Mouse (Mus musculus) urinary bladder, postnatal 14 days (tissue): Measurements from ENCODE around the gene Enkur.
"Not testable (repeated sequence)": the region's sequence is repeated elsewhere in the genome, so short reads cannot be mapped to it uniquely, and the experiment has no call there.

Experiments
- DNase-seq: peaks from one replicate; pipeline ENCODE4 v3.0.0; 2021; ENCODE audit warnings: low spot score

Enkur gene

GRCm38 (mm10) chr2:21204912-21205830 lies at the start of gene Enkur, which contains the start of gene Thnsl1:
Gene Enkur, minus strand, starts transcription at chr2:21205365.
Gene Thnsl1, plus strand, starts transcription at chr2:21205724.
- peak; percentile 98 for DNase-seq

DNA sequence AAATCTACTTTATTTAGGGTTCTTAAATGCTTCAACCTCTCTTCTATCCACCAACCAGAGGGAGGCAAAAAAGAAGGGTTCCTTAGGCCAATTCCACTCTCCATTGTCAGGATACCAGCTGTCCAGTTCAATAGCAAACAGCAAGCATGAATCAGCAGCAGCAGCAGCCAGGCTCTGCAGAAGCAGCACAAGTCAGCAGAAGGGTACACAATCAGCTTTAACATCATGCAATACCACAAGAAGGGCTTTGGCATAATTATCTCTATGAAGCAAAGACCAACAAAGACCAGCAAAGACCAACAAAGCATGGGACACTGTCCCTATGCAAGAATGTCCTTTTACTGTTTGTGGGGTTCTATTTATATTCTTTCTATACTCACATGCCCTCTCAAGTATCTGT lies 49.1 kb upstream of the Enkur start:
- no peak for DNase-seq

DNA sequence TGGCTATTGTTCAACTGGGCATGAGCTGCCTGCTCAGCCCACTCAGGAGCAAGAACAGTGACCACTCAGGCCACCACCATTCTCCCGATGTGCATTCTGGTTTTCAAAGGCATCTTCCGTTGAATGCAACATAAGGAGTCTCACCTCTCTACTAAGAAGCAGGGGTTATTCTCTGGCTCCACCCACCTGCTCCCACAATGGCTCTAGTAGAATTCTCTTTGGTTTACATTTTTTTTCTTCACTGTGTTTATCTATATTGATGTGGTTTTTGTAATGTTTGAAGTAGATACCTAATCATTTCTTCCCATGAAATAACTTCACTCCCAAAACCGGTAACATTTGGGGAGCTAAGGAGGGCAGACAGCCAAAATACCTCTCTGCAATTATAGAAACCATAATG lies 48.5 kb upstream of the Enkur start:
- DNase-seq, result no peak

- no peak for DNase-seq
Measured at GRCm38 (mm10) chr2:21245477-21246102, 40.4 kb upstream of the Enkur start.

- DNase-seq, result no peak
Measured at GRCm38 (mm10) chr2:21244986-21245385, 39.8 kb upstream of the Enkur start.

- DNase-seq, result not testable (repeated sequence)
Measured at GRCm38 (mm10) chr2:21244104-21244503, 38.9 kb upstream of the Enkur start.

DNA sequence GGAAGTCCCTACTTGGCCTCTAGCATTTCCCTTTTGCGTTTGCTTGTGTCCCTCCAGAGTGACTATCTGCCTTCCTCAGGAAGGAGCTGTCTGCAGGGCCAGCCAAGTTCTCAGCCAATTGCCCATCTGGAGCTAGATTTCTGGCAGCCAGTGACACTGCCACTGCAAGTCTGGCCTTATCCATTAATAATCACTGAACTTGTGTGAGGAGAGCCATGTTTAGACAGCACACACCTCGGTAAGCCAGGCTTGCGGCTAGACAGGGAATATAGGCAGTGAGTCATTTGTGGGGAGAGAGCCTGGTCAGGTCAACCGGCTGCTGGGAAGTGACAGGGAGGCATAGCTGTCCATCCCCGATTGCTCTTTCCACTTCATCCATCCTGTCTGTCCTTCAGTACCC lies 31.7 kb upstream of the Enkur start:
- DNase-seq, result peak; percentile 22

GRCm38 (mm10) chr2:21235844-21236386 lies 30.8 kb upstream of the Enkur start:
- DNase-seq, result no peak

DNA sequence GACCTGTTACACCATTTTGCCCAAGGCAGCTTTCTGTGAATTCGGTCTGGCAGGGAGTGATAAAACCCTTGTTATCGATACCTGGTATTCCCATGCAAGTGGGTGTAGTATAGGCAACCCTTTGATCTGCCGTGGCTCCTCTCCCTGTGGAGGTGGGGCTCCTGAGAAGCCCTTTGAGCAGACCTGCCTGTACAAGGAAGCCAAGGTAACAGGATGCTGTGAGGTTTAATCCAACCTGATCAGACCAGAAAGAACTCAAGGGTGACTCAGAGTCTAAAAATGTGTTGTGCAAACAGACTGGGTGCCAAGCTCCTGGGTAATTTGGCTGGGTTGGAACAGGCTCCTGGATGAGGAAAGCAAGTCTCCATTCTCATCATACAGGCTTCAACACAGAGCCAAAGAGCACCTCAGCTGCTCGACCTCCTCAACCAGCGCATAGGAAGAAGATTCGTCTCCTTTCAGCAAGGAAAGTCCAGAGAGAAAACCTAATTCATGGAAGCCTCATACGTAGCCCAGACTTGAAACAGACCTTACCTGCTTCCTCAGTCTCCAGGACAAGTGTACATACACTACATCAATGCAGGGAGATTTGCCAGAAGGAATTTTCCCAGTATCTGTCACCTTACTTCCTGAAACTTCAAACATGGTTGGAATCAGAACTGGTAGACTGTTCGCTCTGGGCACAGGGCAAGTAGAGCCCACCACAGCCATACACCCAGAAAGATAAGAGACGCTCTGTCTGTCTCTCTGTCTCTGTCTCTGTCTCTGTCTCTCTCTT lies 29.9 kb upstream of the Enkur start:
- DNase-seq, result peak; percentile 69

DNA sequence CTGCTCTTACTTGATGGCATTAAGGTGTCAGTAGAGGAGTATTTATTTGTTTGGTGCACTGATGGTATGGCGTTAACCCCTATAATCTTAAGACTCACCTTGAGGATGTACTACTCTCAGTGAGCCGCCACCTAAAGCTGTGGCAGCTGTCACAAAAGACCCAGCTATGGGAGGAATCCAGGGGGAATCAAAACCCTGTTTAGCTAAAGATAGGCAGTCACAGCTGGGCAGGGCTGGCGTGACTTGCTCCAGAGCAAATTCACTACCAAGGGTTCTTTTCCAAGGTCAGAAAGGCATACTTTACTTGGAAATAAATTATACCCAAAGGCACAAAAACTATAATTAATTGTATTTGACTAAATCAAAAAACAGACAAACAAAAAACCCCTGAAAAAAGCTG lies 26.0 kb upstream of the Enkur start:
- DNase-seq, result no peak

DNA sequence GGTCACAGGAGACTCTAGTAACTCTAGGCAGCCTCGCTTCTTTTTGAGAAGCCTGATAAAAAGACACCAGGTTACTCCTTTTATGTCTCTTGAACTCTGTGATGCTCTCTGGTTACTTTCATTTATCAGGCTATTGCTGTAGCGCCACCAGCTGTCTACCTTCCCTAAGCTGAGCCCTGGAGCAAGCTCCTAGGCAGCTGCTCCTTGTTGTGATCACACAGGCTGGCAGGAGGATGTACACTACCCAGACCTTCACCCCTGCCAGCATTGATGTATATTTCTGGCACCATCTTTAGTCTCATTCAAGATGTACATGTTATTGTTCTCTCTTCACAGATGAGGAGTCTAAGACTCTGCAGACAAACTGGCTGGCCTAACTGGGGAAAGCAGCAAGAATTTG lies 25.1 kb upstream of the Enkur start:
- no peak for DNase-seq

GRCm38 (mm10) chr2:21222453-21223384 lies 17.6 kb upstream of the Enkur start:
- no peak for DNase-seq

DNA sequence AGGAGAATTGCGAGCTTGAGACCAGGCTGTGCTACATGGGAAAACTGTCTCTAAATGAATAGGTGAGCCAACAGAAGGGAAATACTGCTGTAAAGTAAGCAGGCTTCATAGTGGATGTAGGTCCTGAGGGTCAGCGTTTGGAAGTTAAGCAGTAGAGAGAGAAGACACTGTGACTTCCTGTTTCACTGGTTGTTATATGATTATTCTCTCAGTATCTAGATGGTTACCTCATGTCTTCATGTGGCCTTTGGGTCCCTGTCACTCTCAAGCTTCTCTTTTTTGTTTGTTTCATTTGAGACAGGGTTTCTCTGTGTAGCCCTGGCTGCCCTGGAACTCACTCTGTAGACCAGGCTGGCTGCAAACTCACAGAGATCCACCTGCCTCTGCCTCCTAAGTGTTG lies 10.1 kb upstream of the Enkur start:
- no peak for DNase-seq

- no peak for DNase-seq
Measured at GRCm38 (mm10) chr2:21214322-21214721, 9.2 kb upstream of the Enkur start.

DNA sequence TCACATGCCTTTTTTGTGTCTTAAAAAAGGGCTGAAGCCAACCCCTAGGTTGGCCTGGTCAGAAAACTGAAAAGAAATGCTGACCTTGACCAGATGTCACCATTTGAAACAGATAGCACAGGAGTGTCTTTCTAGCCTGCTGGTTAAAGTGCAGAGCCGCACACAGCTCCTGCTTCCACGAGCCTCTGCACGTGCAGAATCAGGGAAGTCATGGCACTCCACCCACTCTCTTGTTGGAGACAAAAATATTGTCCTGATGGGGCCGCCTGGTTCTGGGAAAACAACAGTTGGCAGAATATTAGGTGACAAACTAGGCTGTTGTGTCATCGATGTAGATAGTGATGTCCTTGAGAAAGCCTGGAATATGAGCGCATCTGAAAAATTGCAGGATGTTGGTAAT lies 6.2 kb upstream of the Enkur start:
- DNase-seq, result no peak

GRCm38 (mm10) chr2:21206278-21206677 lies 1.1 kb upstream of the Enkur start:
- DNase-seq, result no peak

DNA sequence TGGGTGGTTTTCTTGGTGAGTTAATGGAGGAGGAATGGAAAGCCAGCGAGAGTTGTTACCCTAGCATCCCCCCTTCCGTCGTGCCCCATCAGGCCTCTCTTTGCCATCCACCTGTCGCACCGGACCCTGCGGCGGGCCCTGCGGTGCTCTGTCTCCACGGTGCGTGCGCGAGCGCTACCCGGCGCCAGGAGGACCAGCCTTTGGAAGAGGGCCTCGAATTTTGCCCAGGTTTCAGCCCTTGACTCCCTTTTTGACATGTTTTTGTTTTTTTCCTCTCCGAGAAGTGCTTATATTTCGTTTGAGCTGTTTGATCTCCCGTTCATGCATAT lies 630 bp upstream of the Enkur start:
- DNase-seq, result no peak

- no peak for DNase-seq
Measured at GRCm38 (mm10) chr2:21202754-21203153, 2.4 kb downstream of the Enkur start.

- no peak for DNase-seq
Measured at GRCm38 (mm10) chr2:21199051-21199450, 6.1 kb downstream of the Enkur start.

DNA sequence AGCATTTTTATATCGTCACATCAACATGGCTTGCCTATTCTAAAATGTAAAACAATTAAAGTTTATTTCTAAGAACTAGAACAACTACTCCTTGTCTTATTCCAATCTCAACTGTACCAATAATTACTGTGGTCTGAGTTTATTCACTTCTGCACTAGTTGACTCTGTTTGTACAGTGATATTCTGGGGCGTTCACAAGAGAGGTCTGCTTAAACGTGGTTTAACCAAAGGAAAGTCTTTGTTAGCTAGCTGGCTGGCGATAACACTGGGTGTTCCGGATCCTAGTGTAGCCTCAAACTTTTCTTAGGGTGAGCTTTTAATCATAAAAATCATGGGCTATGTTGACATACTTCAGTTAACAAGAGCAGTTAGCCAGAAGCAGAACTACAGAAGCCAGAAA lies 9.9 kb downstream of the Enkur start:
- DNase-seq, result no peak

DNA sequence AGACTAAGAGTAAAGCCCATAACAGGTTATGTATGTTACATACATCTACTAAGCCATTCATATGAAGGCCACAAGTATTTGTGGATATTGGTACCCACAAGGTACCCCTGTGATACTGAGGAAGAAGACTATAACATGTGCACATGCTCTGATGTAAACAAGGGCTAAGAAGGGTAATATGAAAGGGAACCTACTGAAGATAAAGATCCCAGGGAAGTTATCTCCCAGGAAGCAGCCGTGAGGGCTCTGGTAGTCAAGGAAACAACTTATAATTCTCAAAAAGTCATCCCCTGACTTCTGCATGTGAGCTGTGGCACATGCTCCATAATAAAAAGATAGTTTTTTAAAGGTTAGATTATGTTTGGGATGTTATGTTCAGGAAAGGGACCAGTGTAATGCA lies 13.9 kb downstream of the Enkur start:
- DNase-seq, result no peak
